Mouse (Mus musculus): Measurements from ENCODE around the gene Zfp385b.

DNA sequence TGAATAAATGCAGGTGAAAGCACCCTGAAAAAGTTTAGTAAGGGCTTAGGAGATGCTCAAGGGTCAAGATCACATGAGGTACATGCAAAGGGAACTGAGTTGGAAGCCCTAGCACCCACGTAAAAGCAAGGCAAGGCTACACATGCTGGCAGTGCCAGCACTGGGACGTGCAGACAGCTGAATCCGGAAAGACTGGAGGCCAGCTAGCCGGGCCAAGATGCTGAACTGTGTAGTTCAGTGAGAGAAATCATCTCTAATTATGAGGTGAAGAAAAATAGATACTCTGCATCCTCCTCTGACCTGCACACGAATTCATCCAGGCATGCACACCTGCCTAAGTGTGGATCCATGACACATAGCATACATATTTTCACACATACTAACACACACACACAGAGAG lies 18.4 kb downstream of the Zfp385b start:
- TF ChIP-seq CTCF (IDR thresholded peaks at IDR 0.05; ENCODE audit: borderline replicate concordance, insufficient read depth, low read depth, low read length), result no peak
- TF ChIP-seq POLR2A (IDR thresholded peaks at IDR 0.05; ENCODE audit: borderline replicate concordance, insufficient read depth, low read length), result no peak

All from cerebellum, adult 2 months (tissue).